Mouse (Mus musculus) forebrain, embryonic 11.5 days (tissue): Measurements from ENCODE around the gene Gm49405. TPM values are rescaled to one million over a fixed set of nuclear protein-coding genes. Genes with fewer than 3 reads are reported as not detected.
"Not testable (repeated sequence)": the region's sequence is repeated elsewhere in the genome, so short reads cannot be mapped to it uniquely, and the experiment has no call there.

Experiments used
- ATAC-seq: fragments of 200-750 bp; cut with Nextera tagmentation; replicated peaks from 2 replicates; pipeline ENCODE4 v1.8.0; 2017; ENCODE audit warnings: moderate TSS enrichment; ENCODE audit not compliant: low FRiP score
- DNase-seq: peaks from one replicate; pipeline ENCODE4 v3.0.0-alpha.2; 2017; ENCODE audit warnings: low spot score
- H3K27ac ChIP-seq: fragments of 300-500 bp; sonication (generic); 2 replicates; pipeline ENCODE4 v1.5.1; 2014; ENCODE audit warnings: low read depth, low read length
- H3K27me3 ChIP-seq: fragments of 300-500 bp; sonication (generic); 2 replicates; pipeline ENCODE4 v1.6.1; 2014; ENCODE audit warnings: mild to moderate bottlenecking, low read length, mixed read lengths; ENCODE audit not compliant: control insufficient read depth, insufficient read depth
- H3K36me3 ChIP-seq: fragments of 300-500 bp; sonication (generic); 2 replicates; pipeline ENCODE4 v1.6.1; 2014; ENCODE audit warnings: mild to moderate bottlenecking, low read length, moderate library complexity, mixed read lengths; ENCODE audit not compliant: control insufficient read depth, insufficient read depth
- H3K4me1 ChIP-seq: fragments of 300-500 bp; sonication (generic); replicated peaks from 2 replicates; pipeline ENCODE4 v1.6.1; 2014; ENCODE audit warnings: low read length, mixed read lengths; ENCODE audit not compliant: control insufficient read depth, insufficient read depth
- H3K4me2 ChIP-seq: fragments of 300-500 bp; sonication (generic); 2 replicates; pipeline ENCODE4 v1.6.1; 2014; ENCODE audit warnings: low read depth, mild to moderate bottlenecking, low read length, moderate library complexity, mixed read lengths; ENCODE audit not compliant: severe bottlenecking
- H3K4me3 ChIP-seq: fragments of 300-500 bp; sonication (generic); 2 replicates; pipeline ENCODE4 v1.5.1; 2014; ENCODE audit warnings: low read depth, low read length
- H3K9ac ChIP-seq: fragments of 300-500 bp; sonication (generic); 2 replicates; pipeline ENCODE4 v1.6.1; 2014; ENCODE audit warnings: low read length
- H3K9me3 ChIP-seq: fragments of 300-500 bp; sonication (generic); 2 replicates; pipeline ENCODE4 v1.6.1; 2016; ENCODE audit warnings: low read length, mixed read lengths; ENCODE audit not compliant: control insufficient read depth
- WGBS: fragments of 180-500 bp; shearing (Covaris S2); extraction: QIAGEN DNeasy Blood & Tissue Kit; methylation state at CpG from one replicate; pipeline ENCODE4 v1.1.7; 2014; 5-methylcytosine and 5-hydroxymethylcytosine counted together
- polyA plus RNA-seq: library from polyadenylated mRNA; unstranded; fragments of >200 nt; fragmentation: Nextera tagmentation; extraction: Ambion mirVana; gene quantifications from 2 replicates; pipeline ENCODE4 v1.2.1, GENCODE M21; 2014

The Gm49405 gene
- polyA plus RNA-seq, 1 experiment from 2014 or later, result 3.0 TPM

DNA sequence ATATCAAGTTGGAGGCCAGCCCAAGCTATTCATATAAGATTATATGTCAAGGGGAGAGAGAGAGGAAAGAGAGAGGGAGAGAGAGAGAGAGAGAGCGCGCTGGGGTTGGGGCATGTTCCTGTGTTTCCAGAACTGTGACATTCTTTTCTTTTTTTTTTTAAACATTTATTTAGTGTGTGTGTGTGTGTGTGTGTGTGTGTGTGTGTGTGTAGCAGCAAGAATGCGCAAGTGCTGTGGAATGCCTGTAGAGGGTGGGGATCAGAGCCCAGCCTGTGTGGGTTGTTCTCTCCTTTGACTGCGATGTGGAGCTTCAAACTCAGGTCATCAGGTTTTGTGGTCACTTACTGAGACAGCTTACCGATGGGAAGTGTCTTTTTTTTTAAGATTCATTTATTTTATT is 40.2 kb upstream of the Gm49405 start:
- Histone ChIP-seq H3K27ac (no peak overlapping the region), H3K9ac (no peak overlapping the region), H3K27me3 (no peaks in the 10 kb centered on the region), H3K9me3 (no peaks in the 10 kb centered on the region), H3K36me3 (no peaks in the 10 kb centered on the region), H3K4me3 (no peak overlapping the region), H3K4me2 (no peak overlapping the region), H3K4me1 (no peaks in the 10 kb centered on the region)
- DNase-seq (no peak), ATAC-seq (no peak)
- 91% methylated on average over 5 of the region's 5 CpGs for WGBS

DNA sequence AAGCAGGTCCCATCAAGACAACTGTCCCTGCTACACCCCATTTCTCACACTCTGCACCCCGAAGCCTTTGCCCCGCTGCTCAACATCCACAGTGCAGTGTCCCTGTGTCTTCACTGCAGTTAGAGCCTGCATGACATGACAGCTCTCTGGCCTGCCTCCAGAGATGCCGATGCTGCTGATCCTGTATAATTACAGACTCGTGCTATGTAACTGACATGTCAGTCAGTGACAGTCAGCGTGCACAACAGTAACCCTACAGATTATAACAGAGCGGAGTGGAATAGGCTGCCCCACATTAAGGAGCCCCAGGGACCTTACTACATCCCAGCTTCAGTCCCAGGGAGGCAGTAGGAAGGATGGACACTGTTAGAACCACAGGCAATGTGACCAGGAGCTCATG is 38.6 kb upstream of the Gm49405 start:
- not testable (repeated sequence) for ATAC-seq, H3K27ac ChIP-seq, H3K4me3 ChIP-seq, H3K36me3 ChIP-seq, H3K4me1 ChIP-seq, H3K27me3 ChIP-seq, H3K4me2 ChIP-seq, H3K9ac ChIP-seq, H3K9me3 ChIP-seq, DNase-seq
- WGBS, result 80% methylated on average over 6 of the region's 6 CpGs

DNA sequence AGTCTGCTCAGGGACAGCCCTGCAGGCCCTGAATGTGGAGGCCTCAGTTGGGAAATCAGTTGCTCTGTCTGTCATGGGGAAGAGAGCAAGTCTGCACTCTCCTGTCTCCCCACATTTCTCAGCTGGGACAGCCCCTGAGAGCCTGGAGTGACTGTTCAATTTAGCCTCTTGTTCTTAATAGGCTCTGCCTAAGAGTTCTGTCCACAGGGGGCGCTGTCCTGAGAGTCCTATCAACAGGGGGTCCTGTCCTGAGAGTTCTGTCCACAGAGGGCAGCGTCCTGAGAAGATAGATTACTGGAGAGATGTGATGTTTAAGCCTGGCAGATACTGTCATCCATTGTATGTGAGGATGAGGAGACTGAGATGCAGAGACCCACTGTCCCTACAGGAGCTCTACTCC is 38.0 kb upstream of the Gm49405 start:
- Histone ChIP-seq H3K27ac (no peak overlapping the region), H3K36me3 (no peaks in the 10 kb centered on the region), H3K27me3 (no peaks in the 10 kb centered on the region), H3K4me2 (no peak overlapping the region), H3K4me3 (no peak overlapping the region), H3K9ac (no peak overlapping the region), H3K4me1 (no peaks in the 10 kb centered on the region), H3K9me3 (no peaks in the 10 kb centered on the region)
- 21% methylated on average over 2 of the region's 2 CpGs for WGBS
- ATAC-seq (no peak), DNase-seq (no peak)

DNA sequence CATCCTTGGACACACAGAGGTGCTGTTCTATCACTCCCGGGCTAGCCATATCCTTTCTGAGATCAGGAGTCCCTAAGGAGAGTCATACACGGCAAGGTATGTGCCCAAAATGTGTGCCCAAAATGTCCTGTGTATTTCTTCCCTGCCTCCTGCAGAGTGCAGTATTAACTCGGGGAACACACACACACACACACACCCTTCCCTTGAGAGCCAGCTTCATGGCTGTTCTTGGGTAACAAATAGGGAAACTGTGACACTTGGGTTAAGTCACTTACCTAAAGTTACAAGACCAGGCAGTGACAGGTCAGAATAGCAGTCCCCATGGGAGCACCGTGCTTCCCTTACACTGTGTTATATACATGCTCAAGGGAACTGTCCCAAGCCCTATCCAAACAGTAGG is 36.4 kb upstream of the Gm49405 start:
- Histone ChIP-seq H3K27me3 (no peaks in the 10 kb centered on the region), H3K4me3 (no peak overlapping the region), H3K9me3 (no peaks in the 10 kb centered on the region), H3K4me1 (no peaks in the 10 kb centered on the region), H3K36me3 (no peaks in the 10 kb centered on the region), H3K9ac (no peak overlapping the region), H3K27ac (no peak overlapping the region), H3K4me2 (no peak overlapping the region)
- ATAC-seq (no peak), DNase-seq (no peak)
- WGBS, result 71% methylated on average over 4 of the region's 4 CpGs

DNA sequence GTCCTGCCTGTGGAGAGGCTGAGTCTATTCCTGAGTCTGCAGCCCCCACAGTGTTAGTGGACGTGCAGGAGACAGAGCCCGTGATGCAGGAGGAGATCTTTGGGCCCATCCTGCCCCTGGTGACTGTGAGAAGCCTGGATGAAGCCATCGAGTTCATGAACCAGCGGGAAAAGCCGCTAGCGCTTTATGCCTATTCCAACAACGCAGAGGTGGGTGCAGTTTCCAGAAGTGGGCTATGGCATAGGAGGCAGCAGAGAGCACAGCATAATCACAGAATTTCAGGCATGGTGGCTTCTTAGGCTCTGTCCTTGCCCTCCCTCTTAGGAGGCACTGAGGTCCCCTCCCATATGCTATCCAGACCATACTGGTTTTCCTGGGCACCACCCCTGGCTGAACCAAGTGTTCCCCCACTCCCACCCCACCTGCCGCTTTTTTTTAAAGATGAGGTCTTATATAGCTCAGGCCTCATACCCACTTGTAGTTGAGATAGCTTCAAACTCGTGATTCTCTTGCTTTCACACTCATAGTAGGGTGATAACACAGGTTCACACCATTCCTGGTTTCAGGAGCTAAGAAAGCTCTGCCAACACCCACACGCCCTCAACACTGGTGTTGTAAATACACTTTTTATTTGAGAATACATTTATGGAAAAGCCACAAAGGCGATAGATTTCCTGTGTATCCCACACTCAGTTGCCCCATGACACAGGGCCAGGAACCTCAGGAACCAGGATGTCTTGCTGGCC is 33.9 kb upstream of the Gm49405 start:
- no peaks in the 10 kb centered on the region for H3K9me3 ChIP-seq
- 75% methylated on average over 11 of the region's 11 CpGs for WGBS
- ATAC-seq (no peak), DNase-seq (no peak)
- H3K27me3 ChIP-seq, result no peaks in the 10 kb centered on the region
- H3K4me3 ChIP-seq, result no peak overlapping the region
- H3K36me3 ChIP-seq, result no peaks in the 10 kb centered on the region
- H3K4me1 ChIP-seq, result no peaks in the 10 kb centered on the region
- H3K4me2 ChIP-seq, result no peak overlapping the region
- no peak overlapping the region for H3K27ac ChIP-seq
- H3K9ac ChIP-seq, result no peak overlapping the region

DNA sequence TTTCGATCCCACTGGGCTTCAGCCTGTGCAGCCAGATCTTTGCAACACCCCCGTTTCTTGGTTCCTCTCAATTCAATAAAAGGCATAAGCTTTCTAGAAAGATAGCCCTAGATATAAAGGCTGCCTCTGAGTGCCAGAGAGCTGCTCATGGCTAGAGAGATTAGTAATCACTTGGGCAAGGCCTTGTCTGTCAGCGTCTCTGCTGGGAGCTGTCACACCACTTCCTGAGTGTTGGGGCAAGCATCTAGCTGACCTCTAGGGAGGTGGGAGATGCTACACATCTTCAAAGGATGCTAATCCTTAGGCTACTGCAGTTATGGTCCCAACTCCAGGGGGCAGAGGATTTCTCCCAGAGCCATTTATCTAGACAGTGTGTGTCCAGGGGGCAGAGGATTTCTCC is 33.2 kb upstream of the Gm49405 start:
- ATAC-seq, result no peak
- Histone ChIP-seq H3K36me3 (no peaks in the 10 kb centered on the region), H3K27me3 (no peaks in the 10 kb centered on the region), H3K4me1 (no peaks in the 10 kb centered on the region), H3K9ac (no peak overlapping the region), H3K9me3 (no peaks in the 10 kb centered on the region), H3K4me2 (no peak overlapping the region), H3K4me3 (no peak overlapping the region), H3K27ac (no peak overlapping the region)
- WGBS, result 72% methylated on average over 3 of the region's 3 CpGs
- DNase-seq, result no peak

DNA sequence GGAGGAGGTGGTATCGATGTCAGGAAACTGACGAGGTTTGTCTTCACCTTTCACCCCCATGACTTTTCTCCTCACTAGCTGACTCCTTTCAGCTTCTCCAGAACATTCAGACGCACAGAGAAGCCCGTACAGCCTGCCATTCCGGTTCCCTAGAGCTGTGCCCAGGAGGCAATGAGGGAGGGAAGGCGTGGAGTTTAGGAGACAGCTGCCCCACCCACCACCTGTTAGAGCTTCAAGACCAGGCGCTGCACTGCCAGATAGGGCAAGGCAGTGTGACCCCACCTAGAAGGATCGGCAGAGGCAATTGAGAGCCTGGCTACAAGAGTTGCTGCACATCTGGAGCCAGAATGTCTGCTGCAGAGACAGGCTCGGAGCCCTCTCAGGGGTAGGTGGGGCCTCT is 28.2 kb upstream of the Gm49405 start, which contains the start of gene Aldh3b2:
Aldh3b2 (plus strand) TSS at position 100 of the 400 bp plus-strand sequence.
- Histone ChIP-seq H3K9ac (no peak within 1 kb of the TSS), H3K4me3 (no peak within 1 kb of the TSS), H3K27ac (no peak within 1 kb of the TSS), H3K36me3 (no peaks in the 10 kb centered on the region), H3K4me1 (no peaks in the 10 kb centered on the region), H3K9me3 (no peaks in the 10 kb centered on the region), H3K27me3 (no peaks in the 10 kb centered on the region), H3K4me2 (no peak within 1 kb of the TSS)
- ATAC-seq (no peak), DNase-seq (no peak)
- 50% methylated on average over 9 of the region's 9 CpGs for WGBS

DNA sequence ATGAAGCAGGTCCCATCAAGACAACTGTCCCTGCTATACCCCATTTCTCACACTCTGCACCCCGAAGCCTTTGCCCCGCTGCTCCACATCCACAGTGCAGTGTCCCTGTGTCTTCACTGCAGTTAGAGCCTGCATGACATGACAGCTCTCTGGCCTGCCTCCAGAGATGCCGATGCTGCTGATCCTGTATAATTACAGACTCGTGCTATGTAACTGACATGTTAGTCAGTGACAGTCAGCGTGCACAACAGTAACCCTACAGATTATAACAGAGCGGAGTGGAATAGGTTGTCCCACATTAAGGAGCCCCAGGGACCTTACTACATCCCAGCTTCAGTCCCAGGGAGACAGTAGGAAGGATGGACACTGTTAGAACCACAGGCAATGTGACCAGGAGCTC is 25.8 kb upstream of the Gm49405 start:
- ATAC-seq, H3K4me2 ChIP-seq, H3K36me3 ChIP-seq, H3K9me3 ChIP-seq, H3K27ac ChIP-seq, H3K4me3 ChIP-seq, H3K4me1 ChIP-seq, H3K27me3 ChIP-seq, DNase-seq, H3K9ac ChIP-seq: not testable (repeated sequence)
- WGBS, result 92% methylated on average over 6 of the region's 6 CpGs

DNA sequence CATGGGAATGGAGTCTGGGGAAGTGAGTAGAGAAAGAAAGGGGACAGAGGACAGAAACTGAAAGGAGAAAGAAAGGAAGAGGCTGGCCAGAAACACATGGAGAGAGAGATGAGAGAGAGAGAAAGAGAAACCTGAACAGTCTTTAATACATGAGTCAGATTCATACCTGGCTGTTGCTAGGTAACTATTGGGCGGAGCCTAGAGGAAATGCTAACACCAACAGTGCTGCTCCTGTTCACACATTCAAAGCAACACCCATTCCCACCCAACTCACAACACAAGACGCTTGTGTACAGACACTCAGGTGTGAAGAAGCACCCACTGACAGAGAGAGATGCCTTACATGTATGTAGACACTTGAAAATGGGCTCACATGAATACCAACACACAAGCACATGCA is 24.6 kb upstream of the Gm49405 start:
- no peak for ATAC-seq
- WGBS, result 66% methylated on average over 2 of the region's 2 CpGs
- Histone ChIP-seq H3K9ac (no peak overlapping the region), H3K9me3 (no peaks in the 10 kb centered on the region), H3K36me3 (no peaks in the 10 kb centered on the region), H3K27me3 (no peaks in the 10 kb centered on the region), H3K4me2 (no peak overlapping the region), H3K27ac (no peak overlapping the region), H3K4me3 (no peak overlapping the region), H3K4me1 (0 out of 2 replicates have a peak, but pooled peaks cover 2% of the 10 kb centered on the region)
- DNase-seq, result no peak
